Mouse (Mus musculus): Measurements from ENCODE around the gene Cldn11.
"Not testable (repeated sequence)": the region's sequence is repeated elsewhere in the genome, so short reads cannot be mapped to it uniquely, and the experiment has no call there.

Cldn11 gene

DNA sequence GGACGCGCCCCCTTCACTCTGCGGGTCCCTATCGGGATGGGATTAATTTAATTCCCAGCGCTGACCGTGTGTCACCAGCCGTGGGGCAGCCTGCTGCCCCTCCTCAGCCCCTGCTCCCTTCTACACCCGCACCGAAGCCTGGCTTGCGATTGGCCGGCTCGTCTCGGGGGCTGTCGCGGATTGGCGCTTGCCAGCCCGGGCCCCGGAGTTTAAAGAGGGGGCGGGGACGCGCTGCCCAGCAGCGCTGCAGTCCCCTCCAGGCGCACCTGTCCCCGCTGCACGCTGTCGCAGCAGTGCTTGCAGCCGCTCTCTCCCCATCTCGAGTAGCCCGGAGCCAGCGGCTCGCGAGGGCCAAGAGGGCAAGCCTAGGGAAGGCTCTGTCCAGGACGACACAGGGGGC lies at the start of gene Cldn11:
Cldn11 (plus strand) TSS at position 215 of the 400 bp plus-strand sequence.
- DNase-seq: peak; percentile 74 to 84

DNA sequence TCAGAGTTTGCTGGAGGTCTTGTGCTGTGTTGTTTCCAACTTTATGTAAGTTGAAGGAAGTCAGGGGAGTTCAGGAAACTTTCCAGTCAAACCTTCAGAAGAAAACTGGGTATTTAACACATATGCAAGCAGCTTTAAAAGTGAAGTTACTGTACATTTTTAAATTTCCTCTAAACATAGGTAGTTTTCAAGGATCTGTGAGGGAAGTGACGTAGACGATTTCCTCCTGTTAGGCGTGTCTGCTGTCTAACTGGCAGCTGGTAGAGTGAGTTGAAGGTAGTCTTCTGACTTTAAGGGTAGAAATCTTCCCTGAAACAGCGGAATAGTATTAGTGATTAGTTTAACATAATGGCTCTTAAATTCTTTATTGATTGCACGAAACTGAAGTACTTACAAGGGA lies 49.7 kb upstream of the Cldn11 start:
- DNase-seq: no peak

DNA sequence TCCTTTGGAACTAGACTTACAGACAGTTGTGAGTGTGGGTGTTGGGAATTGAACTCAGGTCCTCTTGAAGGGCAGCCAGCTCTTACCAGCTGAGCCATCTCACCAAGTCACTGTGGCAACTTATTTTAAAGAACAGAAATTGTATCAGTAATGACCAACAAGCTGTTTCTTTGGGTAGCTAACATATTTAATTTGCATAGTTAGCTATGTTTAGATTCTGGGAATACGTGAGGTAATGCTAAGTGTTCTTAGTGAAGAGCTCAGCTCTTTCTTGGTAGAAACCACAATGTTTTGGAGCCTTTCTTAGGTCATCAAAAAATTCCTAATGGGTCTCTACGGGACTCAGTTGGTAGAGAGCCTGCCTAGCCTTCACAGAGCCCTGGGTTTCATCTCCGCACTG lies 48.9 kb upstream of the Cldn11 start:
- DNase-seq: no peak

DNA sequence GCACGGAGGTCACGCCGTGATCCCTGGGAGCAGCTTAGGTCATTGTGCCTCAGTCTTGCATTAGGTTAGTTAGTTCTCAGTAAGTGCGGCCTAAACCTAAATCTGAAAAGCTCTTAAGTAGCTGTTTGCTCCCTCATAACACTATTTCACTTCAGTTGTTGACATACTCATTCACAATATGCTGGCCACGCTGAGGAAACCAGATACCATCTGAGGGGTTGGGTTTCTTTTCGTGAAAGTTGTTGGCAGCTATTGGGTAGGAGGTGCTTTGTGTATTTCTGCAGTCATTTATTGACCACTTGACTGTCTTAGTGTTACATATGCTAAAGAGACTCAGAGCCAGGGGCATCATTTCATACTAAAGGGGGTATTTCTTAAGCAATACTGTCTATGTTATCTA lies 44.8 kb upstream of the Cldn11 start:
- no peak for DNase-seq

DNA sequence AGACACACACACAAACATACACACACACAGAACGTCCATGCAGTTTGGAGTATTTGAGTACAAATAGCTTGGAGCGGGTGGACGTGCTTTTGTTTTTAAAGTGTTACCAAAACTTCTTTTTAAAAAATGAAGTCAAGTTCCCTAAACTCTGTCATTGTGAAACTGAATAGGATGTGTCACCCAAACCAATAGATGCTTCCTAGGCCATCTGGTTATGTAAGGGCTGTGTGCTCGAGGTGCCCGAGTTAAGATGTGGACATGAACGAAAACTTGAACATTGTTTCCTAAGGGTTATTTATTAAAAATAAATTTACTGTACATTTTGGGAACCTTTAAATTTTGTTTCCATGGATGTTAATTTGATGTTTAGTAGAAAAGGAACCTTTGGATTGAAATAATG lies 43.1 kb upstream of the Cldn11 start:
- DNase-seq: no peak

DNA sequence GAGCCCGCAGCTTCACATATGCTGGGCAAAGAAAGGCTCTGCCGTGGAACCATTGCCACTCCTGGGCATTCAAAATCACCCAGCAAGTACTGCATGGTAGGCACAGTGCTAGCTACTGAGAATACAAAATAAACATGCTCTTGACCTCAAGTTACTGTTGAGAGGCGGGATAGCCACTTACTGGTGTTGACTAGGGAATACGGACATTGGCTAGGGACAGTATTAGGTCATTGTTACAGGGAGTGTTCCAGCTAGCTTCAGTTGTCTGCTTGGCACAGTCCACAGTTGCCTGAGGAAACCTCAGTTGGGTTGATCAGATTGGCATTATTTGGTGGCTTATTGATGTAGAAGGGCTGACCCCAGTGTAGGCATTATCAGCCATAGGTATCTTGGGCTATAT lies 42.0 kb upstream of the Cldn11 start:
- peak; percentile 13 to 37 for DNase-seq

DNA sequence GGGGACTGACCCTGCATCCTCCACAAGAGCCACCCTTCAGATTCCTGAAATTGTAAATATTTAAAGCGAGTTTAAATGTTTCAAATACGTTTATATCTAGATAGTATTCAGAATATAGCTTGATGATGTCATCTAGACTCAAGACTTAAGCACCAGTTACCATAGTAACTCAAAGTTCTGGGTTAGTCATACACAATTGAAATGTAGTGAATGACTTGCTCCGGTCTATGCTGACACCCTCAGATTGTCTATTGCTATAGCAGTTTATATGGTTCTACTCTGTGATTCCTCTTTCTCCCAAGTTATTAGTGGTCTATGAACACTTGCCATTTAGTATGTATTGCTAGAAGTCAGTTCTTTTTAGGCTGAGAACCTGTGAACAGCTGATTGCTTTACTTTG lies 40.6 kb upstream of the Cldn11 start:
- no peak for DNase-seq

DNA sequence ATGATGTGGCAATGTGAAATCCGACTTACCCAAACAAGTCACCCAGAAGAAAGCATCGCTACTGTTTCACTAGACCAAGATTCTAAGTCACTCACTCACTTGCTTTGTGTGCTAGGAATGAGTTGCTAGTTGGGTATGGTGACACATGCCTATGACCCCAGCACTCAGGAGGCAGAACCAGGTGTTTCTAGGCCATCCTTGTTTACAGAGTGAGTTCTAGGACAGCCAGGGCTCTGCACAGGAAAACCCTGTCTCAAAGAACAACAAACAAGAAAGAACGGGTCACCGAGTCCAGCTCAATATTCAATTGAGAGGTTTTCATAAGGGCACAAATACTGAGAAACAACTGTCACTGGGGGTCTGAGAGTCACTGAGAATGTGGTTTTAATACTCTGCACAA lies 26.6 kb upstream of the Cldn11 start:
- no peak for DNase-seq

DNA sequence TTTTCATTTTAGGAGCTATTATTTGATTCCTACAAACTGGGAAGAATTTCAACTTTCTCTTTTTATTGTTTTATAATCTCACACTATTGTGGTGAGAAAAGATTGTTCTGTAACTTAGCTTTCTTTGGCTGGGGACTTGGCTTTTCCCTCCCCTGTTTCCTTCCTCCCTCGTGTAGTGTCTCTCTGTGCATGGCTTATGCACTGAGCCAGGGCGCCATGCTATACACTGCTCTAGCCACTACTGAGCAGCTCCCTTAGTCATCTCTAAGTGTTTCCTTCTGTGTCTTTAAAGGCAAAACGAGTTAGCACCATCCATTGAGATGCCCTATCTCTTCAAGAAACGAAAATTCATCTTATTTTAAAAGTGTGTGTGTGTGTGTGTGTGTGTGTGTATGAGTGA lies 23.4 kb upstream of the Cldn11 start:
- DNase-seq: no peak

DNA sequence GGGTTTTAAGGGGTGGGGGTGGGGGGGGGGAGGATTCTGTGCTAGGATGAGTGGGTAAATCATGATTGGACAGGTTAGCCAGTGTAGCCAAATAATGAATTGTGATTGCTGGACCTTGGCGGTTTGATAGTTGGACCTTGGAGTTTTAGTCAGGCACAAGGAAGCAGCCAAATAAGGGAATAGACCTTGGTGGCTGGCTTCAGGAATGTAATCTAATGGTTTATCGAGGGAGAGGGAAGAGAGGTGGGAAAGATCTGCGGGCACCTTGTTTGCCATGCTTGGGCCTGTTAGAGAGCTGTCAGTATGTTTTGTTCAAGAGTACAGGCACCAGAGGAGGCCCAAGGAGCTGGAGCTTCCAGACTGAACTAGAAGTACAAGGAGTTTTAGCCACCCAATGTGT lies 22.9 kb upstream of the Cldn11 start:
- DNase-seq: no peak

DNA sequence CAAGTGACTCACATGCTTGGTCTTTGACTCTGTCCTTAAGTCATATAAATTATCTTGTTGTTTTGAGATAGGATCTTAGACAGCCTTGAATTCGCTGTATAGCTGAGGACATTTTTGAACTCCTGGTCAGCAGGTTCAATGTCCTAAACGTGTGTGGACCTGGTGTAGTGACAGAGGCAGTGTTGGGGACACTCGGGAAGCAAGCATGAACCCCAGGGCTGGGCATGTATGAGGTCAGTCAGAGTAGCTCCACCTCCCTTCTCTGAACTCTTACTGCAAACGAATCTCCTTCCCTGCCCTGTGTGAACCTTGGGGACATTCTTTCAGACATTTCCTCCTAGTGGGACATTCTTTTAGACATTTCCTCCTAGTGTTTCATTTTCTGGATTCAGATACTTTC lies 20.0 kb upstream of the Cldn11 start:
- DNase-seq: no peak

DNA sequence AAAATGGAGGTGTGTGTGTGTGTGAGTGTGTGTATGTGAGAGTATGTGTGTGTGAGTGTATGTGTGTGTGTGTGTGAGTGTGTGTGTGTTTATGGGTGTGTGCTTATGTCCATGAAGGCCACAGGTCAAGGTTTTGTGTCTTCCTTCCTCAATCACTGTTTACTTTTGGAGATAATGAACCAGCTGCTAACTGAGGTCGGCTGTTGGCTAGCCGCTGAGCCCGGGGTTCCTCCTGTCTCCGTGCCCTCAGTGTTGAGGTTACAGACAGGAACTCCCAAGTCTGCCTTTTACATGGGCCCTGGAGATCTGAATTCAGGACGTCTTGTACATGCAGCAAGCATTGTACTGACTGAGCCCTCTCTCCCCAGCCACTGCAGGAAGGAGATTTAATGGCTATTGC lies 16.1 kb upstream of the Cldn11 start:
- no peak for DNase-seq

DNA sequence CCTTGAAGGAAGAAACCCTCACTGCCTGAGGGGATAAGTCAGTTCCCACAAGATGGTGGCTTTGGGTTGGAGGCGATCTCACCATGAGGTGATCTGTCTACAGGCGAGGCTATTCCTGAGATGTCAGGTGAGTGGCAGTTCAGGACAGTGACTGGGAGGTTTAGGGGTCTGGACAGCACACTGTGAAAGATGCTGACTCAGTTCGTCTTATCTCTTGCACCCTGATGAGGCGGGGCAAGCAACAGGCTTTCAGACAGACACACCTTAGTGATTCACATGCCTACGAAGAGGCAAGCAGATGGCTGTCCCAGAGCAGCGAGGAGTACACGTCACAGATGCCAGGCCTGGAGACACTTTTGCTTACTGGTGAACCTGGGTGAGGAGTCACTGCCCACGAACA lies 15.5 kb upstream of the Cldn11 start:
- no peak for DNase-seq

DNA sequence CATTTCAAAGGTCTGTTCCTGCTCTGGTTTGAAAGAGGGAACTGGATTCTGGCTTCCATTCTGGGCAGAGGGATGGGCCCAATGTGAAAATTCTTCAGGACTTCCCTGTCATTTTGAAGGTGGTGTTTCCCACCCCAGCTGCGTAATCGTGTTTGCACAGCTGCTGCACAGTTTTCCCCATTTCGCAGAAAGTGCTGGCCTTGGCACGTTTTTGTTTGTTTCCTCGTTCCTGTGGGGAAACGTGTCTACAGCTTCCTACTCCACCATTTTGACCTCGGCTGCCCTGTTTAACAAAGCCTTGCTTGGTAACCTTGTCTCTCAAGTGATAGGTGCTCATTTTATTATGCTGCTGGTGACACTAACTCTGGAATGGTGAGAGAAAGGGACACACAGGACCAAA lies 15.0 kb upstream of the Cldn11 start:
- DNase-seq: no peak

DNA sequence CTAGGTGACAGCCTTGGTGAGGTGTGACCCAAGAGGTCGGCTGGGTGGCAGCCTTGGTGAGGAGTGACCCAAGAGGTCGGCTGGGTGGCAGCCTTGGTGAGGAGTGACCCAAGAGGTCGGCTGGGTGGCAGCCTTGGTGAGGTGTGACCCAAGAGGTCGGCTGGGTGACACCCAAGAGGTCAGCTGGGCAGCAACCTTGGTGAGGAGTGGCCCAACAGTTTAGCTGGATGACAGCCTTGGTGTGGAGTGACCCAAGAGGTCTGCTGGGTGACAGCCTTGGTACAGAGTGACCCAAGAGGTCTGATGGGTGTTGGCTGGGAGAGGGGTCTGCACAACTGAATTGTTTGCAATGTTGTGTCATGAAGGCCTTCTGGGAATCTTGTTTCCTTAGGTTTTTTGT lies 13.1 kb upstream of the Cldn11 start:
- DNase-seq: not testable (repeated sequence)

DNA sequence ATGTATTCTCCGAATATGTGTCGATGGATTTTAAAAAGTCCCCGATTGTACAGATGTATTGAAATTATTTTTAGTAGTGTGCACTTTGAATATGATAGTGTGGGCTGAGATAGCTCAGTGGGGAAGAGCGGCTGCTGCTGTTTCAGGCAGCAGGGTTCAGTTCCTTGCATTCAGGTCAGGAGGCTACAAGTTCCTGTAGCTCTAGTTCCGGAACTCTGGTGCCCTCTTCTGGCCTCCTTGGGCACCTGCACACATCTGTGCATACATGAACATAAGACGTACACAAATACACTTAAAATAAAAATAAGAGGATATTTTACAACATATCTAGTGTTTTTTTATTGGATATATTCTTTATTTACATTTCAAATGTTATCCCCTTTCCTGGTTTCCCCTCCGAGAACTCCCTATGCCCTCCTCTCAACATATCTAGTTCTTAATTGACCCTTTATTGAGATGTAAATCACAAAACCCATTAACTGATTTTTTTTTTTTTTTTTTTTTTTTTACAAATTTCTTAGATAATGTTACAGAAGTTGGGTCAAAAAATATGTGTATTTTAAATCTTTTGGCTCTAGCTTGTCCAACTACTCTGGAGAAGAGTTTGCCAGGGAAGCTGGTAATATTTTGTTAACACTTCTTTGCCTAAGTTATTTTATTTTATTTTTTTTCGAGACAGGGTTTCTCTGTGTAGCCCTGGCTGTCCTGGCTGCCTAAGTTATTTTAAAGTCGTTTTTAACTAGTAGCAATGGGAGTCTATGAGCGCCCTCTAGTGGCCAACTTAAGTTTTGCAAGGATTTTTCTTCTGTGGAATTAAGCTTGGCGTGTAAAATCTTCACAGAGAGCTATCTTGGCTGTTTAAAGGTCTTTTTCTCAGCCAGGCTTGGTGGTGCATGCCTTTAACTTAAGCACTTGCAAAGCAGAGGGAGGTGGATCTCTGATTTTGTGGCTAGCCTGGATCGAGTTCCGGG lies 11.0 kb upstream of the Cldn11 start:
- peak; percentile 82 to 87 for DNase-seq

DNA sequence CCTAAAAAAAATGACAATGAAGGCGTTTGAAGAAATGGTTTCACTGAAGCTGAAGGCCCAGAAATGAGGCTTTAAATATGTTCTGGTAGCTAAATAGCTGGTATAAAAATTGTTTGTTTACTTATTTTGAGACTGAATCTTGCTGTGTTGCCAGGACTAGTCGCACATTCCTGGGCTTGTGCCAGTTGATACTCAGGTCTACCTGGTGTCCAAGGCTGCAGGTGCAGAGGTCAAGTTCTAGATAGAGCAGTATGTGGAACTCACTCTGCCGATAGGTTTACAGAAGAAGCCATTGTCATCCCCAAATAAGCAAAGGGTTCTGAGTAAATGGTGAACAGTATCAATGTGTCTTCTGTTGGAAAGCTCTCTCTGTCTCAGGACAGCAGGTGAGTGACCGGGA lies 8.1 kb upstream of the Cldn11 start:
- no peak for DNase-seq

DNA sequence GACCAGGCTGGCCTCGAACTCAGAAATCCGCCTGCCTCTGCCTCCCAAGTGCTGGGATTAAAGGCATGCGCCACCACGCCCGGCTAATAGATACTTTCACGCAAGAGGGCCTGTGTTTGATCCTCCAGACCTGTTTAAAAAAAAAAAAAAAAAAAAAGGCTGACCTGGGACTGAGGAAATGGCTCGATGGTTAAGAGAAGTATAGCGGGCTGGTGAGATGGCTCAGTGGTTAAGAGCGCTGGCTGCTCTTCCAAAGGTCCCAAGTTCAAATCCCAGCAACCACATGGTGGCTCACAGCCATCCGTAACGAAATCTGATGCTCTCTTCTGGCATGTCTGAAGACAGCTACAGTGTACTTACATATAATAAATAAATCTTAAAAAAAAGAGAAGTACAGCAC lies 4.5 kb upstream of the Cldn11 start:
- not testable (repeated sequence) for DNase-seq

DNA sequence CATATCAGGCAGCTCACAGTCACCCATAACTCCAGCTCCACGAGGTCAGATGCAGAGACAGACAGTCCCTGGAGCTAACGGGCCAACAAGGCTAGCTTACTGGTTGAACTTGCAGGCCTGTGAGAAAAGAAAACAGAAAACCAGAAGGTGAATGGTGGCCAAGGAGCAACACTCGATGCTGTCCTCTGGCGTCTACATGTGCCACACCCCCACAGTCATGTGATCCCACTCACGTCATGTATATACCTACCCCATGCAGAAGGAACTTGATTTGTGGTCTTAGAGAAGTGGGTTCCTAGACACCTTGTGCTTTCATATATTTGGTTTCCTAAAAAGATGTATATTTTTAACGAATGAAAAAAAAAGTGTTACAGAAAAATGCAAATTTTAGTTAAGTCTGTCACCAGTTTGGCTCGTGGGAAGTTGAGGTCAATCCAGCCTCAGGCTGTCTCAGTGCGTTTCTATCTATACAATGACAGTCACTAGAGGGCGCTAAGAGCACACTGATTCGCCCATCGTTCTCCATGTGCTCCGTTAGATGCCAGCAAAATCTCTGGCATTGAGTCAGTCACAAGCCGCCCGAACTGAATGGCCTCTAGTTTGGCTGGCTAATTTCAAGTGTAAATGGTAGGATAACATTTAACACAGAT lies 4.0 kb upstream of the Cldn11 start:
- DNase-seq: peak; percentile 92 to 96

DNA sequence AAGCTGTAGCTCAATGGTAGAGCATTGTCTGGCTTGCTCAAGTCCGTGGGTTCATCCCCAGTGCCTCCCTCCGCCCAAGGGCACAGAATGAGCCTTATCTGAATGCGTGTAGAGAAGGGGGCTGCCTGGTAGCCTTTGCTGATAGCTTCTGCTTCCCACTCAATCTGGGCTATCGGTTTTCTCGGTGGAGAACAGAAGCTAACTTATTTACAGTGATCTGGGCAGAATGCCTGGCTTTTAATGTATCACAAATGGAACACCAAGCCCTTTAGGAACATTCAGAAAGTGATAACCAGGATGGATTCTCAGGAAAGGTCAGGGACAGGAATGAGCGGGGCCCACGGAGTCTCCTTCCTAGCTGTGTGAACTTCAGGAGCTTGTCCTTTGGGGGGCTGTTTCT lies 1.1 kb upstream of the Cldn11 start:
- DNase-seq: no peak

DNA sequence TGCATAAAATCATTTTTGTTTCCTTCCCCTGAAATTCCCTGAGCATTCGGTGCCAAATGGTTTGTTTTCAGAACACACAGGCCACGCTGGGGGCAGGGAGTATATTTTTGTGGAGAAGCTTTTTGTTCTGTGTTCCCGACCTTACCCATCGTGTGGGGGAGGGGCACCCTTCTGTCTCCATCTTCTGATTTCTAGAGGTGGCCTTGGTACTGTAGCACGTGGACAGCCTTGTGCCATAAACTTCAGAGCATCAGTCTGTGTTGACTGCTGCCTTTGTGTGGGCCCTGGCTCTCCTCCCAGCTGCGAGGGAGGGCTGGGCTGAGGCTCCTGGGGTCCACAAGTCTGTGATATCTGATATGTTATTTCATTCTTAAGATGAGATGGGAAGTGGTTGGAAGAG lies 2.4 kb downstream of the Cldn11 start:
- DNase-seq: peak; percentile 37 to 48

DNA sequence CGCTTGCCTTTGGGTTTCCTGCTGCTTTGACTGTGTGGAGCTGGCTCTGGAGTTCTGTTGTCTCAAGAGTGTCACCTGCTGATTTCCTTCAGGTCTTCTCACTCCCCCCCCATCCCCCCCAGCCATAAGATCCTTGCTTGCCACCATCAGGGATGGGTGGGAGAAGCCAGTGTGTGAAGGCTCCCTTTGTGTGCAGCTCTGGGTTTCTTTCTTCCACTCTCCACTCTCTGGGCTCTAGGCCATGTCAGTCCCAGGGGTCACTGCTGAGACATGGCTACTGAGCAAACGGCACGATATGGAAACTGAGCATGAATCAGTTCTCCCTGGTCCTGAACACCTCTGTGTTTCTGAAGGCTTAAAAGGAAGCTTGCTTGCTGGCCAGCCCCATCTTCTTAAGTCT lies 6.4 kb downstream of the Cldn11 start:
- peak in 1 of 2 experiments; percentile 52 for DNase-seq

DNA sequence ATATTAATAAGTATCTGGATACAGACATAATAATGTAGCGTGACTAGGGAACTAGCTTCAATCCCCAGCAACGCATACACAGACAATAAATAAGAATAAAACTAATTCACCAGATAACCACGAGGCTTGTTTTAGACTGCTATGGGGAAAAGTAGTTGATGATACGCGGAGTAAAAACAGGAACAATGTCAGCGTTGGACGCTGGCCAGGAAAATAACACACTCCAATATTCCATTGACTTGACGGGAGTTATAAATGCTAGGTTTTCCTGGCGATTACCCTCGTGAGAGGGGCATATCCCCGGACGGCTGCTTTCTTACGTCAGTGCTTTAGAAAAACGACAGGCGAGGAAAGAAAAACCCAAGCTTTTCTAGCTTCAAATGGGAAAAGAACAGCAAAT lies 8.1 kb downstream of the Cldn11 start:
- no peak for DNase-seq

DNA sequence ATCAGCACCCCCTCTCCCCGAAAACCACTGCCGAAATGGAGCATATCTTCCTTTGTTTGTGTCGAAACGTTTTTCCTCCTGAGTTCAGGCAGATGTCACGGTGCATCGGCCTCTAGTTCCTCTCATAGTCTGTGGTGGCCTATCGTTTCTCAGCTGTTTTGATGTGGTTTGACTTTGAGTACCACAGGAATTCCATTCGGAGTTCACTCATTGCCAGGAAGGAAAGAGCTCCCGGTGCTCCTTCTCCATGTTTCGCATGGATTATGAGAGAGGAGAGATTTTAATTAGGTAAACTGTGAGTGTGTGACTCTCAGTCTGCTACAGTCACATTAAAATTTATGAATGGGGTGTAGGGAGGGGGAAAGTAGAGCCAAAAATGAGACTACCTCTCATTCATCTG lies 10.3 kb downstream of the Cldn11 start:
- no peak for DNase-seq
